Comparison of ENCODE assay signal across 15 mouse cellular contexts in the genomic region with DNA sequence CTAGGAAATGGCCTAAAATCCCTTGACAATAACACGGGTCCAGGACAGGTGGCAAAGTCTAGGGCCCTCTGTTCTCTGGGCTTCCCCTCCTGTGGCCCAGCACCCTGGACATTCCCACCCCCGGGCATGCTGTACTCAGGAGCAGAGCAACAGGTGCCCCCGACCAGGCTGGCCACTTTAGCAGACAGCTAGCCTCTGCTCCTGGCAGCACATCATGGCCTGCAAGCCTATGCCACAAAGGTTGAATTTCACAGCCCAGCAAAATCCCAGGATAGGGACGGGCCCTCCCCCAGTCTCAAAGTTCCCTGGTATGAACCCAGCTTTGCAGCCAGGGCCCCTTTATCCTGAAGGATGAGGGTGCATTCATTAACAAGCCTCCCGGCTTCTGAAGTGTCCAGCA. TPM values are rescaled to one million over a fixed set of nuclear protein-coding genes. Genes with fewer than 3 reads are reported as not detected.
DNase-seq lines count a peak whose midpoint lies in the region; ATAC-seq lines count a peak whose summit lies in the region.
"Had no signal": no experiment of that assay in that cellular context is flagged by ENCODE, and none has a peak within 500 bp of the region (broad histone marks: within the 10 kb centered on the region; RNA-seq: fewer than 3 reads in every experiment).

No protein-coding gene starts in this region.

- peak overlapping the region; percentile 16; the same call in 1 of the 2 replicates for H3K4me3 ChIP-seq in heart, embryonic 13.5 days
- peak overlapping the region; percentile 95 for H3K4me3 ChIP-seq in liver, embryonic 15.5 days (replicated peaks)
- H3K4me3 ChIP-seq: midbrain, embryonic 15.5 days had no signal

- H3K4me1 ChIP-seq in heart, embryonic 13.5 days = peaks cover 30% of the 10 kb centered on the region
- peaks cover 90% of the 10 kb centered on the region for H3K4me1 ChIP-seq in liver, embryonic 15.5 days (replicated peaks)

- H3K4me2 ChIP-seq in heart, embryonic 13.5 days = peak overlapping the region; percentile 91
- peak overlapping the region; percentile 89 for H3K4me2 ChIP-seq in liver, embryonic 15.5 days
- H3K4me2 ChIP-seq: midbrain, embryonic 15.5 days had no signal

- no peaks in the 10 kb centered on the region for H3K9me3 ChIP-seq in heart, embryonic 13.5 days
- no peaks in the 10 kb centered on the region for H3K9me3 ChIP-seq in liver, embryonic 15.5 days (replicated peaks)
- H3K9me3 ChIP-seq: midbrain, embryonic 15.5 days had no signal

- DNase-seq in cerebellum, postnatal 10 days = peak; percentile 20 to 26
- DNase-seq in cerebellum, postnatal 36 days = no peak
- no peak for DNase-seq in heart, postnatal 36 days
- DNase-seq in gastrocnemius, adult 8-10 months (ENCODE audit: low spot score in 2 of 2) = peak; percentile 68 to 79
- DNase-seq in thymus, postnatal 4 days = no peak
- no peak for DNase-seq in left cerebral cortex, postnatal 10 days (ENCODE audit: extremely low spot score in 1 of 2, low spot score in 2 of 2)
- DNase-seq: kidney, adult 9 months; kidney, postnatal 4 days; left cerebral cortex, postnatal 4 days; lung, adult 2 months; lung, postnatal 4 days had no signal

- no peaks in the 10 kb centered on the region; the same call in 1 of the 2 replicates for H3K27me3 ChIP-seq in heart, embryonic 13.5 days (replicated peaks)
- H3K27me3 ChIP-seq in liver, embryonic 15.5 days = no peaks in the 10 kb centered on the region
- H3K27me3 ChIP-seq: midbrain, embryonic 15.5 days had no signal

- H3K9ac ChIP-seq in heart, embryonic 13.5 days = peak overlapping the region; percentile 51; the same call in 1 of the 2 replicates
- peak overlapping the region; percentile 54 for H3K9ac ChIP-seq in liver, embryonic 15.5 days
- H3K9ac ChIP-seq: midbrain, embryonic 15.5 days had no signal

- intact Hi-C loops in heart, postnatal 36 days (cut with DNase I) = loop anchor here (5.0 kb wide), 1 partner anchor 88 kb away; a partner anchor contains a TSS
- intact Hi-C loops in left cerebral cortex, postnatal 10 days (cut with DNase I) = no loop called here

- 83% methylated on average over 5 of the region's 5 CpGs for WGBS in heart, embryonic 13.5 days
- 76% methylated on average over 5 of the region's 5 CpGs for WGBS in liver, embryonic 15.5 days (ENCODE audit: insufficient replicate concordance)

- peaks cover 52% of the 10 kb centered on the region for H3K36me3 ChIP-seq in heart, embryonic 13.5 days
- H3K36me3 ChIP-seq in liver, embryonic 15.5 days (replicated peaks) = peaks cover 64% of the 10 kb centered on the region

- H3K27ac ChIP-seq in heart, embryonic 13.5 days (replicated peaks) = no peak overlapping the region
- H3K27ac ChIP-seq in liver, embryonic 15.5 days (replicated peaks) = peak overlapping the region; percentile 98
- H3K27ac ChIP-seq: midbrain, embryonic 15.5 days had no signal

- no peak for ATAC-seq in heart, embryonic 13.5 days (ENCODE audit: extremely low read depth, insufficient number of reproducible peaks, low FRiP score, low TSS enrichment)
- ATAC-seq in liver, embryonic 15.5 days (ENCODE audit: insufficient read depth) = no peak
- ATAC-seq: hindbrain, embryonic 16.5 days; midbrain, embryonic 15.5 days had no signal

RNA-seq across cellular contexts. Expression of a gene that starts 3.5 kb away (rescaled TPM):
- 13.5 and 13.7 TPM in 2 replicates for polyA plus RNA-seq in heart, embryonic 13.5 days (2015; fragmentation: Nextera tagmentation; extraction: Ambion mirVana)
- total RNA-seq in heart, postnatal 36 days (2021) = 10 to 100 TPM; 67.9 to 85.3 TPM
- total RNA-seq in gastrocnemius, adult 8-10 months (2022) = 100 to 1,000 TPM; 147 to 209 (median 152) TPM
- polyA plus RNA-seq in liver, embryonic 15.5 days (2015; fragmentation: Nextera tagmentation; extraction: Ambion mirVana) = 63.5 and 68.6 TPM in 2 replicates
- total RNA-seq in left cerebral cortex, postnatal 10 days (2021) = 1 to 10 TPM; 9.7 to 9.9 TPM

Comparison
In these comparisons a context has a peak if more than half of its experiments do, and no peak if none do; other contexts are left out.
1. DNase-seq: peak in cerebellum, postnatal 10 days (2 of 2) and gastrocnemius, adult 8-10 months (2 of 2); none in cerebellum, postnatal 36 days (0 of 2), heart, postnatal 36 days (0 of 2), thymus, postnatal 4 days (single experiment) and left cerebral cortex, postnatal 10 days (0 of 2).
2. RNA of a gene that starts 3.5 kb away (total RNA-seq): 147 to 209 TPM in gastrocnemius, adult 8-10 months and 67.9 to 85.3 TPM in heart, postnatal 36 days; 9.7 to 9.9 TPM in left cerebral cortex, postnatal 10 days; every median in the first group is over 4 times any median in the second.